Mouse (Mus musculus) urinary bladder, postnatal 36 days (tissue): ENCODE data around the gene Bmpr1b.

ENCODE experiments used
- DNase-seq, 2 experiments: peaks; one replicate each; pipeline ENCODE4 v3.0.0; 2022; ENCODE audit warnings: low spot score in 2 of 2, mixed read lengths in 1 of 2

Gene Bmpr1b

DNA sequence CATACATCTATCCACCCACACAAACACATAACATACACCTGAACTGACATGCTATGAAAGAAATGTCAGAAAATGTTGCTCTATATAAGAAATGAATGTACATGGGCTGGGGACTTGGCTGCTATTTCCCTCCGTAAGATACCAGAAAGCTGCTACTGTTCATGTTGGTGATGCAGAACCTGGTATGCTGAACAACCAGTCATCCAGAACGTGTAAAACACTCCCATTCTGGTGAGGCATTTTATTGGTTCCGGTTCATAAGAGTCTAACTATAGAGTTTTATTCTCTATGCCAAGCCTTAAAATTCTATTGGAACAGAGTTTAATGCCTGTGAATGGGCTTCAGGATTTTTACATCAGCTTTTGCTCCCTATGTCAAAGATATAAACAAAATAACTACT lies 55.0 kb downstream of the Bmpr1b start:
- no peak for DNase-seq

DNA sequence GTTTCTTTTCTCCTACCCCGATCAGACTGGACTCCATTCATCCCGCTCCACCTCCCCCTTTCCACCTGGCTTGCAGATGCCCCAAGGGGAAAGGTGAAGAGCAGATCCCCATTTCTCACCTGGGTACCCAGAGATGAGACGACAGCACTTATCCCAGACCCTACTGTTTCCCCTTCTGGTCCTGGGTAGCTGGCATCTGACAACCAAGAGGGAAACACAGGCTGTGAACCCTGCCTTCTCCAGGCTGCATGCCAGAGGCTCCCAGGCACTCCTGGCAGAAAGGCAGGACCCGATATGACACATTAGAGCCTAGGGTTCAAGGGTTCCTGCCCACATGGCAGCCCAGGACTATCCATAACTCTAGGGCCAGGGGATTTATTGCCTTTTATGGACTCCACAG lies 56.0 kb downstream of the Bmpr1b start:
- DNase-seq = no peak

DNA sequence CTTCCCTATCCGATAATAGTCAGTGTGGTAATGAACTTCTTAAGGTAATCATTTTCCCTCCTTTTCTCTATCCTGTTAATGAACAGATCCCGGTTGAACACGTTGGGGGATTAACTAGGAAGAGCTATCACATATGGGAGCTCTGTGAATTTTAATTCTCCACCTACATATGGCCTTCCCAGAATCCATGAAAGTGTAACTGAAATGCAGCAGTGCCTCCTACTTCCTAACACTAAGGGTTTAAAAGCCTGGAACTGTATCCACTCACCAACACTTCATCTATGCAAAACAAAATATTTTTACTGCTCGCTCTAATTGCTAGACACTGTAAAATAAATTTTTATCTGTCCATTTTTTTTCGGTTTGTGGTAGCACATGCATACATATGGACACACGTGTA lies 63.0 kb downstream of the Bmpr1b start:
- DNase-seq = no peak

GRCm38 (mm10) chr3:142104027-142104805 lies 65.0 kb downstream of the Bmpr1b start:
- no peak for DNase-seq

DNA sequence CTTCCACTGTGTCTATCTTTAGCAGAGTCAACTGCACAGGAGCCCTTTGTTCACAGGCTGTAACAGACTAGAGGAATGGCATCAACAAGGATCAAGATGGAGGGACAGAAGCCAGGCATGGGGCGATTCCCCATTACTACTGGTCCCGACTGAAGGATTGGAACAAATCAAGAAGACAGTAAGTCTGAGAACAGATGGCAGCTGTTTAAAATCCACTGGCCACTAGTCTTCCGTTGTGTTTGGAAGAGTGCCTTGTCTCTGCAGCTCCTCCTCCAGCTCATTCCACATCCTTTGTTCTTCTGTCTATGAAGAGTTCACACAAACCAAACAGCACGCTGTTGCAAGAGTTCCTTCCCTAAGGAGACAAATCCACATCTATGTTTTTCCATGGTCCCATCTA lies 65.6 kb downstream of the Bmpr1b start:
- DNase-seq = no peak

- DNase-seq = no peak
Observed at GRCm38 (mm10) chr3:142099151-142099550, 70.1 kb downstream of the Bmpr1b start.

DNA sequence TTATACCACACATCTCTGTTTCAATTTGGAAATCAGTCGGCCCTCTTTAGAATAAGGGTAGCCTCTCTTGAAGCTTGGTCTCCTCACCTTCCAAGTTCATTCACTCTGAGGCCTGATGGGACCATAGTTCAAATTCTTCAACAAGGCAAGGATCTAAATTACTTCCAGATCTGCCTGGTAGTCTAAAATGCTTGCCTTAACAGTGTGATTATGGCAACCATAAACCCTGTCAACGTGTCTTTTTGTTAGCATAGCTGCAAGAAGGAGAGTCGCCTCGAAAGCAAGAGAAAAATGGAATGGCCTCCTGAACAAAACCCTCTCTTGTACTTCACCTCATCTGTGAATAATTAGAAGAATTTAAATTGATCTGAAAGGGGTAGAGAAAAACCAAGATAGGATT lies 75.2 kb downstream of the Bmpr1b start:
- no peak for DNase-seq

- DNase-seq = no peak
Observed at GRCm38 (mm10) chr3:142089684-142090083, 79.5 kb downstream of the Bmpr1b start.

GRCm38 (mm10) chr3:142085938-142086337 lies 83.3 kb downstream of the Bmpr1b start:
- no peak for DNase-seq

GRCm38 (mm10) chr3:142084091-142084490 lies 85.1 kb downstream of the Bmpr1b start:
- no peak for DNase-seq

- DNase-seq = no peak
Observed at GRCm38 (mm10) chr3:142077723-142078302, 91.4 kb downstream of the Bmpr1b start.

DNA sequence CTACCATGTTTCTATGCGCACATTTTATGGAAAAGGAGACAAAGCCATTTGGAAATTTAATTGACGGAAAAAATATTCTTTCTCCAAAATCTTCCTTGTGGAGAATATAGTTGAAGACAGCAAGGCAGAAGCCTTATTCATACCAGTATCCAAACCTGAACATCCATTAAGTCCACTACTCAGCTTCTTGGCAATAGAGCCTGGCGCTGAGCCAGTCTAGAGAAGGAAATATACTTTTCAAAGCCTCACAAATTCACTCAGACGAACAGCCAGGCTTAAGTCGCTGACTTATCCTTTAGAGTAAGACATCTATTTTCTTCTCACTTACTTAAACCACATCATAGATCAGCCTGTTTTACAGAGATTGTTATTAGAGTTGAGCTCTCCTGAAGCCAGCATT lies 97.6 kb downstream of the Bmpr1b start:
- no peak for DNase-seq

- no peak for DNase-seq
Observed at GRCm38 (mm10) chr3:142066792-142067346, 102.4 kb downstream of the Bmpr1b start.

- no peak for DNase-seq
Observed at GRCm38 (mm10) chr3:142065111-142065510, 104.1 kb downstream of the Bmpr1b start.

DNA sequence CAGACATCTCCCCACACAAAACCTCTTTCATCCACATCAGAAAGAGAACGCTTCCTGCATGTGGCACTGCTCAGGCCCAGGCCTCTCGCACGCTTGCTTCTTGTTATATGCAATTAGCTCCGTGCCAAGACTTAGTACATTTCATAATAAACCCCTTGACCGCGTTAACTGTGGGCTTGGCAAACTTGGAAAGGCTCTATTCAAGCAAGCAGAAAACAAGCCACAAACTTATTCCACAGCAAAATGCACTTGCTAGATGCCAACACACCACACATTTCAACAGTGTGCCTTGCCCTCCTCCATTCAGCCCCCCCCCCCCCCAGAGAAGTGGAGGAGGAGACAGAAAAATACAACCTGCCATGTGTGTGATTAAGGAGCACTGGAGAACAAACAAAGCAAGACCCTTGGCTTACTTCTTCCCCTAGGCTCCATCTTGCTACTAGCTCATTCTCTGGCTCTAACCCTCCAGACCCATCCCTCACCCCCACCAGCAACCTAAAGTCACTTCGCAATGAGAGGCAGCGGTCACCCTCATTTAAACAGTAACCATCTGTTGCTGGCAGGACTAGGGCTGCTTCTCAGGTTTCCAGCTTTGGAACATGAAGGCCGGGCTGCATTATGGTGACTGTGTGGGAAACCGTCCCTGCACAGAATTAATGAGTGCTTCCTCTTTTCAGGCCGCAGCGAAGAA lies 105.5 kb downstream of the Bmpr1b start:
- DNase-seq = no peak

DNA sequence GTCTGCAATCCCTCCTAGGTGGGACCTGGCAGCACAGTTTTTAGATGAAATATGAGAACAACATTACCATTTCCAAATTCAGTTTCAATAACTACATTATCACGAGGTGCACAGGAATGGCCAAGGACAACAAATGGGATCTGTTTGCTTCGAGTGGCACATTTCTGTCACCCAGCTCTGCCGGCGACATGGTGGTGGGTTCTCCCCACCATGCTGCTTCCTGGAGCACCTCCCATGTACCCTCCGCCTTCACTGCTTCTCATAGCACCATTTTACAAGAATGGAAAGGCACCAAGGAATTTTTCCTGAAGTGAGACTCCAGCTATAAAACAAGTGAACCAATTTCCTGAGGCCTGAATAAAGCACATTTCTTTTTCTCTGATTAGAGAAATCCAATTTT lies 108.0 kb downstream of the Bmpr1b start:
- no peak for DNase-seq

GRCm38 (mm10) chr3:142059890-142060289 lies 109.3 kb downstream of the Bmpr1b start:
- no peak for DNase-seq

- no peak for DNase-seq
Observed at GRCm38 (mm10) chr3:142050681-142051080, 118.5 kb downstream of the Bmpr1b start.

DNA sequence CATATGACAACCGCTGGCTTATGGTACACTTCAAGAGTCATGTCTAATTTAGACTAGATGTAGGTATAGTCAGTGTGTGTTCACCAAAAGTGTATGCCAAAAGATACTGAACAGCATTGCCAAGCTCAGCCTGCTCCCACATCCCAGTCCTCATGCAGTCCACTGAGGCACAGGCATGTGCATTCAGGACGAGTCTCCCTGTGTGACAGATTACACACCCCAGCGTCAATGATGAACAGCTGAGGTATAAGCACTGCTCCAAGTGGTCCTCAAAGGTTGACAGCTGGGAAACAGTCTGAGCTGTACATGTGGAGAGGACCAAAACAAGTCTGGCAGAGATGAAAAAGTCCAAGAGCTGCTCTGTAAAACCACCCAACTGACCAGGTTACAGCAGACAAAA lies 119.6 kb downstream of the Bmpr1b start:
- no peak for DNase-seq

- DNase-seq = no peak
Observed at GRCm38 (mm10) chr3:142049093-142049492, 120.1 kb downstream of the Bmpr1b start.

DNA sequence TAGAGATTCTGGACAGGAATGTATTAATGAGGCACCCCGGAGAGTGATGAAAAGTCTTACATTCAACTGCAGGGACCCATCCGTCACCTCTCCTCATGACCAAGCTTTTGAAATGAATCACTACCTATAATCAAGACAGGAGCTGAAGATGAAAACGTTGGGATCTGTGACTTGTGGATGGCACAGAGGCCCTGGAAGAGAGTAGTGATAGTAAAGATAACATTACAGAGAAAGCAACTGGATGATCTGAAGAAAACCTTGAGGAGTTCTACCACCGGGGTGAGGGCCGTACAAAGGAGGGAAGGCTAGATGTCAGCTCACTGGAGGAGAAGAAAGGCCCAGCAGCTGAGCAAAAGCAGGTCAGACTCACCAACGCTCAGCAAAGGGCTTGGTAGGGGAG lies 120.7 kb downstream of the Bmpr1b start:
- no peak for DNase-seq

- no peak for DNase-seq
Observed at GRCm38 (mm10) chr3:142043463-142043862, 125.8 kb downstream of the Bmpr1b start.

DNA sequence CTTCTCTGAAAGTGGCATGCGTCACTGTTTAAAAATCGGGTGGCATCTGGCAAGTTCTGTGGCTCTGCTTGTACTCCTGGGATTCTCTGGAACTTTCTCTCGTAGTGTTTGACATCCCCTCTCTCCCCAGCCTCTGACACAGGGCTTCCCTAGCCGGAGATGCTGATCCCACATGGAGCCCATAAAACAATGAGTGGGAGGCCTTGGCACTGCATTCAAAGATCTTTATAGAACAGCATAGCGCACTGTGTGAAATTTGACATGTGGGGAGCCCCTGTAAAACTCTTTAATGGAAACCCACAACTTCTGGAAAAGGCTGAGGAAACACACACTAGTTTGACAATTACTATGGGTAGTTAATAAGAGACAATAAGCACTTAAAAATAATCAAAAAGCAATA lies 126.2 kb downstream of the Bmpr1b start:
- no peak for DNase-seq
